Mouse (Mus musculus): Measurements from ENCODE around the gene Foxl1.

Foxl1 gene

DNA sequence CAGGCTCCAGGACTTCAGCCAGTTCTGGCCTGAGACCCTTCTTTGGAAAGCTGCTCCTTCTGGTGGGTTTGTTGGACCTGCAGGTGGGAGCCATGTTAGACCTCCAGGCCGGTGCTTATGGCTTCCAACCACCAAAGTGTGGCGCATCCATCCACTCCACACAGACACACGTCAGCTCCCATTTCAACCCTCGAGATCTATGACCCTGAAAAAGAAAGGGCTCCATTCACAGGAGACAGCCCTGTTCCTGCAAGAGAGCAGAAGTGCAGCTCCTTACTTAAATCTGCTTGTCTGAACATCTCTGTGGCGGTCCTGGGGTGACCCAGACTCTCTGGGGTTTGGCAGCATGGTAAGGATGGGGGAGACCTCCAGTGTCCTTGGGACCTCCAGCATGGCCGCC, 34.2 kb upstream of the Foxl1 start:
- no peak for DNase-seq

DNA sequence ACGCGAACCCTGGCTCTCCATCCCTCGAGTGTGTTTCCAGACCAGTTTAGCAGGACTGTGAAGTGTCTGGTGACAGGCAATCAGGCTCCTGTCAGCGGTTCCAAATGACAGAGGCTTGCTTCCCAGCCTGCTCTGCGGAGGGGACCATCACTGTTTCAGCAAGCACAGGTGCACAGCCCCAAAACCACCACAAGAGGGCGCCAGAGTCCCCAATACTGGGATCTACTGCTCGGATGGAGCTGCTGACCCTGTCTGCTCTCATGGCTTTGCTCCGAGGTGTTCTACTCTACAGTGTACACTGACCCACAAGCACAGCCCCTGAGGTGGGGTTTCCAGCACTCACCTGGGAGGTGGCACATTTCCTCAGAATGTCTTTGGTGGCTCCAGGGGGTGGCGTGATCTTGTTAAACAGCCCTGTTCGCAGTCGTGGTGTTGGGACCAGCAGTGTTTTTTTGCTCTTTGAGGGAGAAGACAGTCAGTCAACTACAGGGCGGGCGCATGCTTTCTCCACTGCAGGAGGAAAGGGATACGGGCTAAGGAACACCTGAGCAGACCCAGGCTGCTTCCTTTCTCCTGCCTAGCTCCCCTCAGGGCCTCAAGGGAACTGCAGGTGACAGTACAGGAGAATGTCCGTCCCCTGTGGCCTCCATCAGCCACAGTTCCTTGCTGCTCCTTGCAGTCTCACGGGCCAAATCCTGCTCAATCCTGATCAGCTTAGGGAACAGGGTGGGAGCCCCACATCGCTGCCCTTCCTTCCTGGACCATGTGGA, 23.5 kb upstream of the Foxl1 start:
- DNase-seq: peak; percentile 71 to 86

DNA sequence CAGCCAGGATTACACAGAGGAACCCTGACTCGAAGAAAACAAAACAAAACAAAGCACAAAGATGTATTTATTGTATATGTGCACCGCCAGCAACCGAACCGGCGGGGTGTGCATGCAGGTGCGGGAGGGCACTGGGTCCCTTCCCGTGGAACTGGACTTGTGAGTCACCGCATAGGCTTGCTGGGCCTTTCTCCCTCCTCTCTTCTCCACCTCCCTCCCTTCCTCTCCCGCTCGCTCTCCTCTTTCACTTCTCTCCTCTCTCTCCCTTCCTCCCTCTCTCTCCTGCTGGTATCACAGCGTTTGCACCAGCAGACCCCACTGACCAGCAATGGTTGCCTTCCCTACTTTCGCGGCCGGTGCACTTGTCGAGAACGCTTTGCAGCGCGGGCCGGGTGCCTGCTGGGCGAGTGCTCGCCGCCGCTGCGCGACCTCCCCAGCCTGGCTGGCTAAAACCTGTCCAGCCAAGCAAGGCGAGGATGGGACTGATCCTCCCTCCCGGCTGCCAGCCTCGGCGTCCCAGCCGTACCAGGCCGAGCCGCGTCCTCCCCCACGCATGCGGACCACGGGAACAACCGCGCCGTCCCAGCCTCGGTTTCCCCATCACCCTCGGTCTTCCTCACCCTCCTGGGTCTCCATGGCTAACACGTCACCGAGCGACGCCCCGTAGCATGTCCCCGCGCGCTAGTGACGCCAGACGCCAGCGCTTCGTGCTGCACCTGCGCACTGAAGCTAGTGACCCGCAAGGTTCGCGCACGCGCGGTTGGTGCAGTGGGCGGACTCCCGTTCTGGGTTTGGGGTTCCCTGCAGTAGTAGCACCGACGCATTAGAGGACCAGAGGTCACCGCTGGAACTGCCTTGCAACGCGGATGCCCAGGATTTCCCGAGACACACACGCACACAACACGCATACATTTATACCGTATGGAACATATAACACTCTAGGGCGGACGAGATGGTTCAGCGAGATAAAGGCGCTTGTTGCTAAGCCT, 19.8 kb upstream of the Foxl1 start, which contains the start of gene Mthfsd:
Gene Mthfsd, minus strand, starts transcription at position 725 of the 989 bp plus-strand sequence.
- peak; percentile 98 to 99 for DNase-seq

DNA sequence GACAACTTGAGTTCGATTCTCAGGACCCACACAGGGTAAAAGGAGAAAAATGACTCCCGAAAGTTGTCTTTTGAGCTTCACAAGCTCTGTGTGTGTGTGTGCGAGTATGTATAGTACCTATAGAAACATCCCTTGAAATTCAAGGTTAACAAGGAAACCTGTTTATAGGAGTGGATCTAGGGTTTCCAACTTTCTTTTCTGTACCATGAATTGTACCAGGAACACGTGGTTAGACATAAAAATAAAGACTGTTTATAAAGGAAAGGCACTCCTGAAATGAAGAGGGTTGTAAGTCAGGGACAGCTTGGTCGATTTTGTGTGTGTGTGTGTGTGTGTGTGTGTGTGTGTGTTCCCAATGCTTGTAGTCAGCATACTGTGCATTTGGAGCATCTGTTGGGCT, 19.1 kb upstream of the Foxl1 start:
- no peak for DNase-seq

DNA sequence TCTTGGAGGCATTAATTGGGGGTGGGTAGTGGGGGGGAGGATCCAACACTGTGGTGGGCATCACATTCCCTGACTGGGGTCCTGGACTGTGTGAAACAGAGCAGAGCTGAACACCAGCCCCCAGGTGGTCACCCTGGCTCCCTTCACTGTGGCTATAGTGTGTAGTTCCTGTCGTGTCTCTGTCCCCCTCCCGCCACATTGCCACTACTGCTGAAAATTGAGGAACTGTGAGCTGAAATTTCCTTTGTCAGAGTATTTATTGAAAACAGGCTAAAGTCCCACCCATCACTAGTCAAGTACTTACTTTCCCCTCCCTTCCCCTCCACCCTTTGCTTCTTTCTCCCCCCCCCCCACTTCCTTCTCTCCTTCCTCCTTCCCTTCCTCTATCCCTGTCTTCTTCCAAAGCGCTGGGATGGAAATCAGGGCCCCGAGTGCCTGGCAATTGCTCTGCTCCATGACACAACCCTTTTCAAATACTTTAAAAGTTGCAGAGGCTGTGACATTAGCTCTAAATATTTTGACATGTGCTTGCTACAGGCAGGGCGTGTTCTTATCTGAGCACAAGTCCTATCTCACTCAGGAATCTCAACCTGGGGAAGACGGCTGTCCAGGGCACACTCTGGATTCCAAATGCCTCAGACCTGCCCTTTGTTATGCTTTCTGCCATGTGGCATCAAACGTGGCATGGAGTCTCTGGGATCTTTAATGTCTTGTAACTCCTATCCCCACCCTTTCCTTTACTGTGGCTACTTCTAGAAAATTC, 16.4 kb upstream of the Foxl1 start:
- DNase-seq: peak in 1 of 2 experiments; percentile 18

DNA sequence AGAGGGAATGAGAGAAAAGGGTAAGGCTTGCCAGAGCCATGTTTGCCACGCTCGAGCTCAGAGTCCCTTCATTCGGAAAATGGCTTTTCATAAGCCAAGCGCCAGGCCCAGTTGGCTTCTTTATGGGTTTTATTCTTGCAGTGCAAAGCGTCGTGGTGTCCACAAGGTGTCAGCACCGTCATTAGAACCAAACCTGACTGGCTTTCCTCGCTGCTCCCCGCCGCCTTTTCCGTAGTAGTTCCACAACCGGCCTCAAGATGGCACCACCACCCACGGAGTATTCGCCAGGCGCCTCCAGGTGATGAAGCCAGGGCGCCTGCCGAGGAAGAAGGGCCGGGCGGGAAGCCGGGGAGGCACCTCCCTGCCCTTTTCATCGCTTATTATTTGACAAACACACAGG, 14.5 kb upstream of the Foxl1 start:
- DNase-seq: peak; percentile 92 to 97

DNA sequence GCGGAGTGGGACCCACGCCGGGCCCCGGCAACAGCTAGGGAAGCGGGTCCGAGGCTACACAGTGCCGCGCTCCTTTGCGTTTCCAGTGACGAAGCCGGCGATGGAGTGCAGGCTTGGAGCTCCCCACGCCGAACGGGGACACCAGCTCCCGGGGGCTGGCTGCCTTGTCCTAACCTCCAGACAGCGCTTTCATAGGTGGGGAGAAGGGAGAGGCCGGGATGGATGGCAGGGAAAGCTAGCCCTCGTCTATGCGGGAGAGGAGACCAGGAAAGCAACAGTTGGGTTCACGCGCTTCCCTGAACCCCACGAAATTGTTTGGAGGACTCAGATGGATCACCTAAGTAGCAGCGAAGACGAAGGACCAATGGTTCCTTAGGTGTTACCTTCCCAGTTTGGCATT, 12.6 kb upstream of the Foxl1 start:
- peak in 1 of 2 experiments; percentile 20 for DNase-seq

DNA sequence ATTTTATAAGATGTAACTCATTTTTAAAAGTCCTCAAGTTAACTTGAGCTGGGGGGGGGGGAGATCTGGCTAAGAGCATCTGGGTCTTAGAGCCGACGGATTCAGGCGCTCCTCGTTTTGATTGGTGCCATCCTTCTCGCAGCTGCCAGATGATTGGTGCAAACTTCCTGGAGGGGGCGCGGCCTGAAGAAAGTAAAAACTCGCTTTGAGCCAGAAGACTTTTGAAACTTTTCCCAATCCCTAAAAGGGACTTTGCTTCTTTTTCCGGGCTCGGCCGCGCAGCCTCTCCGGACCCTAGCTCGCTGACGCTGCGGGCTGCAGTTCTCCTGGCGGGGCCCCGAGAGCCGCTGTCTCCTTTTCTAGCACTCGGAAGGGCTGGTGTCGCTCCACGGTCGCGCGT, 11.8 kb upstream of the Foxl1 start, which contains the start of gene Foxc2:
Gene Foxc2, plus strand, starts transcription at position 224 of the 400 bp plus-strand sequence.
- DNase-seq: peak; percentile 87 to 91

DNA sequence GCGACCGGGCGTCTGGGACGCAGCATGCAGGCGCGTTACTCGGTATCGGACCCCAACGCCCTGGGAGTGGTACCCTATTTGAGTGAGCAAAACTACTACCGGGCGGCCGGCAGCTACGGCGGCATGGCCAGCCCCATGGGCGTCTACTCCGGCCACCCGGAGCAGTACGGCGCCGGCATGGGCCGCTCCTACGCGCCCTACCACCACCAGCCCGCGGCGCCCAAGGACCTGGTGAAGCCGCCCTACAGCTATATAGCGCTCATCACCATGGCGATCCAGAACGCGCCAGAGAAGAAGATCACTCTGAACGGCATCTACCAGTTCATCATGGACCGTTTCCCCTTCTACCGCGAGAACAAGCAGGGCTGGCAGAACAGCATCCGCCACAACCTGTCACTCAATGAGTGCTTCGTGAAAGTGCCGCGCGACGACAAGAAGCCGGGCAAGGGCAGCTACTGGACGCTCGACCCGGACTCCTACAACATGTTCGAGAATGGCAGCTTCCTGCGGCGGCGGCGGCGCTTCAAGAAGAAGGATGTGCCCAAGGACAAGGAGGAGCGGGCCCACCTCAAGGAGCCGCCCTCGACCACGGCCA, 11.1 kb upstream of the Foxl1 start:
- peak; percentile 36 to 48 for DNase-seq

DNA sequence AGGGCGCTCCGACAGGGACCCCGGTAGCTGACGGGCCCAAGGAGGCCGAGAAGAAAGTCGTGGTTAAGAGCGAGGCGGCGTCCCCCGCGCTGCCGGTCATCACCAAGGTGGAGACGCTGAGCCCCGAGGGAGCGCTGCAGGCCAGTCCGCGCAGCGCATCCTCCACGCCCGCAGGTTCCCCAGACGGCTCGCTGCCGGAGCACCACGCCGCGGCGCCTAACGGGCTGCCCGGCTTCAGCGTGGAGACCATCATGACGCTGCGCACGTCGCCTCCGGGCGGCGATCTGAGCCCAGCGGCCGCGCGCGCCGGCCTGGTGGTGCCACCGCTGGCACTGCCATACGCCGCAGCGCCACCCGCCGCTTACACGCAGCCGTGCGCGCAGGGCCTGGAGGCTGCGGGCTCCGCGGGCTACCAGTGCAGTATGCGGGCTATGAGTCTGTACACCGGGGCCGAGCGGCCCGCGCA, 10.5 kb upstream of the Foxl1 start:
- DNase-seq: peak; percentile 18 to 45

DNA sequence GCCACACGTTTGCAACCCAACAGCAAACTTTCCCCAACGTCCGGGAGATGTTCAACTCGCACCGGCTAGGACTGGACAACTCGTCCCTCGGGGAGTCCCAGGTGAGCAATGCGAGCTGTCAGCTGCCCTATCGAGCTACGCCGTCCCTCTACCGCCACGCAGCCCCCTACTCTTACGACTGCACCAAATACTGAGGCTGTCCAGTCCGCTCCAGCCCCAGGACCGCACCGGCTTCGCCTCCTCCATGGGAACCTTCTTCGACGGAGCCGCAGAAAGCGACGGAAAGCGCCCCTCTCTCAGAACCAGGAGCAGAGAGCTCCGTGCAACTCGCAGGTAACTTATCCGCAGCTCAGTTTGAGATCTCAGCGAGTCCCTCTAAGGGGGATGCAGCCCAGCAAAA, 9.8 kb upstream of the Foxl1 start:
- peak in 1 of 2 experiments; percentile 20 for DNase-seq

DNA sequence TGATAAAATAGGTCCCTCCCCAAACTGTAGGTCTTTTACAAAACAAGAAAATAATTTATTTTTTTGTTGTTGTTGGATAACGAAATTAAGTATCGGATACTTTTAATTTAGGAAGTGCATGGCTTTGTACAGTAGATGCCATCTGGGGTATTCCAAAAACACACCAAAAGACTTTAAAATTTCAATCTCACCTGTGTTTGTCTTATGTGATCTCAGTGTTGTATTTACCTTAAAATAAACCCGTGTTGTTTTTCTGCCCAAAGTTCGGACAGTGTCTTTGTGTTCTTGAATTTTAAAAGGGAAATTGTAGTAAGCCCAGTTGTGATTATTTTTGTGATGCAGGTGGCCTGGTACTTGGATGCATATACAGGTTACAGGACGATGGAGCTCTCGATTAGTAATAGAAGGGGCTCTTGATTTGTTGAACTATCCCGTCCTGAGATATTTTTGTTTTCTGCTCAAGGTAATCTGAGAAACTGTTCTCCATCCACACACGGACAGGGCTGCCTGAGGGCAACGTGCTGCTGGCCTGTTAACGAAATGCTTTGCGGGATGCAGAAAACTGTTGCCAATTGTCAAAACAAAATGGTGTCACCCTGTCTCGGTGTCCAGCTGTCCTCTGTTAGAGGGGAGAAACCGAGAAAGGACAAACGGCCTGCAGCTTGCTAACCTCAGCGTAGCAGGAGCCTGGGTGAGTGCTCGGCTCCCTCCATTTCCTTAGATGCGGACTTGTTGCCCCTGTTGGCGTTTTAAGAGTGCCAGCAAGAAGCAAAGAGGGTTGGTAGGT, 8.9 kb upstream of the Foxl1 start:
- no peak for DNase-seq

DNA sequence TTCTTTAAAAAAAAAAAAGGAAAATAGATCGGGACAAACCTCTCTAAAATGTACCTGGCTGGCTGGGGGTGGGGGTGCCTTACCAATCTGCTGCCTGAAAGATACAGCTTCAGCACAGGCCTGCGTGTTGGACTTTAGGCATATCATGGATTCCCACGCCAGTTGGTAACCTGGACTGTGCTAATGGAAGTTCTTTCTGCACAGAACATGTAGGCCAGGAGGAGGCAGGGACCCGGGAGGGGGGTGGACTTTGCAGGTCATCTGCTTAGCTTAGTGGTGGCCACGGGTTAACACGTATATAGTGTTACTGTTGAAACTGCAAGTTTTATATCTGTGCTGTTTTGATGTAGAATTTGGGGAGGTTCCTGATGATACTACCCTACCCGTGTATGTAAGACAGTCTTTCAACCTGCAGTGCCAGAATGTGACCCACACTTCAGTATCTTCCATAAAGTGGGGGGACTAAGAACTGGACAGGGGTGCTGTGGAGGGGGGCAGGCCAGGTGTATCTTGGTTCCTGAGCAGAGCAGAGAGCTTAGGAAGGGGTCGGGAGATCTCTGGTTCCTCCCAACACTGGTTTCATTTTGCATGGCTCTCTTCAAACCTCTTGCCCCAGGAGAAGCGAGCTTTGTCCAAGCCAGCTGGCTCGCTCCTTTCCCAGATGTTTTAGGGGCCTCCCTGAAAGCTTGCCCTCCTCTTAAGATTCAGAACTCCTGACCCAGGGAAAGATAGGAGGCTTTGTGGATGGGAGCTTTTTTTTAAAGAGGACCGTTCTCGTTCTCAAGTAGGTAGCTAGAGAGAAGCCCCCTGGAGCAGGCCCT, 7.9 kb upstream of the Foxl1 start:
- no peak for DNase-seq

DNA sequence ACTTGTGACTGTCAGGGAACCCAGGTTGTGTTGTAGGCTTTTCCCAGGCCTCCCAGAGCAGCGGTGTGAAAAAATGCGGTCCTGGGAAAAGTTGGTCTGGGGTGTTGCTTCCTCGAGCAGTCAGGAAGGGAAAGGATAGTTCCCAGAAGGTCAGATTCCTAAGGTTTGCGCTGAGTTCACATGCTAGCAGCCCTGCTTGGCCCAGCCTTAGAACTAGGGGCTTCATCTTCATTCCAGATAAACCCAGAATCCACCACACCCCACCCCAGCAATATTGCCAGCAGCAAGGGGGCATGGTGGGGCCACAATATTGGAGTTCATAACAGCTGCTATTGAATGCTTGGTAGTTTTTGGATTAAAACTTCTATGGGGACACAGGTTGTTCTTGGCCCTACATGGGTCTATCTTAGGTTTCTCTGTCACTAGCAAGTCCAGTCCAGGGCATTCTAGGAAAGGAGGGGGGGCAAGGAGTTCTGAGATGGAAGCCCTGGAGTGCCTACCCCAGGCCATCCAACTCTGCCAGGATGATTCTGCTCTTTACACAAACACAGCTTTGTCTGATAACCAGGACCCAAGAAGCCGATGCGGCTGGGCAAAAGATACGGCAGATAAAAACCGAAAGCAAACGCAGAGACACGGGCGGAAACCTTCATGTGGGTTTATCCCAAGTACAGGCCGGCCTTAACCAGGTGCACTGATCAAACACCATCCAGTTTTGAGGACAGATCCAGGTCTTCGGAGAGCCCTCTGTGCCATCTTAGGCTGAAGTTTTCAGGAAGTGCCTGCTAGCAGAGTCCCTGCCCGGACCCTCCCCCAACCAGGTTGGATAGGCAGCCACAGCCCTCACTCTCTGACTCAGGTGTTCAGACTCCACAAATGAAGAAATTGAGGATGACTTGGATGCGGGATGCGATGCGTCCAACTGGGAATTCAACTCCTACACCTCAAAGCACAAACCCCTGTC, 7.0 kb upstream of the Foxl1 start:
- DNase-seq: no peak

DNA sequence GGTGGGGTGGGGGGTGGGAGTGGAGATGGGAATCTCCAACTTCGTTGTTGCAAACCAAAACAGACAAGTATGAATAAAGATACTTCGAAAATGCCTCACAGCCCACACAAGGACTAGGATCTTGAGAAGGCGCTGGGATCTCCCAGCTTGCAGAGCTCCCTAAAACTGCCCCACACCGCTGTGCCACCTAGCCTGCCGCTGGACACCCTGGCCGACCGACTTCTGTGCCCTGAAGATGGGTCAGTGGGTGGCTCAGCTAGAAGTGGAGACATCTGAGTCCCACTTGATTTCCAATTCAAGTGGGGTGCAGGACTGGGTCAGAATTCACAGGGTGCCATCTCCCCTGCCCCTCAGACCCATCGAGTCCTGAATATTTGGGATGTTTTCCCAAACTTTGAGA, 6.0 kb upstream of the Foxl1 start:
- DNase-seq: no peak

DNA sequence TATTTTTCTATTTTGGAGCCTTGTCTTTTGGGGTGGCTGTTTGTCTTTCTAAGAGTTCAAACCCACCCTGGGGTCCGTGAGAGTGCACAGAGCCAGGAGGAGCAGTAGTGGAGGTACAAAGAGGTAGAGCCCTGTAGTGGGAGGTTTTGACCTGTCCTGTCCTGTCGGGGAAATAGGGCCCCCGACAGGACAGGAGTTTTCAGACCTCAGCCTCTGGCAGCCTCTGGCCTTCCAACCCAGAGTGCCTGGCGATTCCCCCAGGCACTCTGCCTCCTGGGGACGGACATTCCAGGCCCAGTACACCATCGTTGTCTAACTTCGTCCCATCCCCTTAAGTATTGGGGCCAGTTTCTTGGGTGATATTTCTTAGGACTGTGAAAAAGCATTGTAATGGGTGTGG, 5.4 kb upstream of the Foxl1 start:
- DNase-seq: no peak

DNA sequence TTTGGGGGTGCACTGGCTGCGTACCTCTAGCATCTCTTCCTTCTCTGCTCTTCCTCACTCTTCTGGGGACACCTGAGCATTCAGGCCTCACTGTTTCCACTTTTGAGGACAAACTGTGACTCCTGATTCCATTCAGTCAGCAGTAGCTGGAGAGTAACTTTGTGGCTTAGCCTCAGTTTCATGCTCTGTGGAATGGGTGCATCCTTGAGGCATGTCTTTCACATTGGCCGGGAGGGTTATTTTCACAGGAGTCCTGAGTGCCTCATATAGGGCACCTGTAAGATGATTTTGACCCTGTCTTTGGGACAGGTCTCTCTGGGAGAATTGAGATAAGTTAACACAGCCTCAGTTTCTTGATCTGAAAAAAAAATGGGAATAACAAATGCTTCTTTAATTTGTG, 4.6 kb upstream of the Foxl1 start:
- DNase-seq: no peak

DNA sequence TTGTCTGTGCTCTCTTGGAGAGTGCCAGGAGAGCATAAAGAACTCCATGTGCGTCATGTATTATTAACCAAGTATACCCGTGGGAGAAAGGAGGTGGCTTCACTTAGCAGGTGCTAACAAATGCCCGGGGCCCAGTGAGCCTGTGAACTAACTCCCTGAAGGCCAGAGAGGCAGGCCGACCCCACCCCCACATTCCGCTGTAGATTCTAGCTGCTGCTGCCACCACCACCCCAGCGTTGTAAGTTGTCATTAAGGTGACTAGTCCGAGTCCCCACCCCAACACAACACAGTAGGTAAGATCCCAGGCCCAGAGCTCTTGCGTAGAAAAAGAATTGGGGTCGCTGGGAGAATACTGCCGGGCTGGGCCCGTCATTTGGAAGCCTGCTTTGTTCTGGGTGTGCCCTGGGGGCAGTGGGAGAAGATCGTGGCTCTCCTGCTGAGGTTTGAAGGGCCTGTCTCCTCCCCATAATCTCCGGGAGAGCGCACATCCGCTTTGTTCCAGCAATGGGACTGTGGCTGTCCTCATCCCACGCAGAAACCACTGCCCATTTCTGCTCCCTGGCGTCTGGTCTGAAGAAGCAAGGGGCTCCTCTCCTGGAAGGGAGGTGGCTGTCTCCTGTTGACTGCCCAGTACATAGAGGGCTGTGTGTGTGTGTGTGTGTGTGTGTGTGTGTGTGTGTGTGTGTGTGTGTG, 3.0 kb upstream of the Foxl1 start:
- peak in 1 of 2 experiments; percentile 16 for DNase-seq
